Mouse (Mus musculus): ENCODE data around the gene Atp11b.

Gene Atp11b

GRCm38 (mm10) chr3:35779748-35780147 lies 25.8 kb downstream of the Atp11b start:
- no peak for DNase-seq (ENCODE audit: low spot score in 2 of 2)

GRCm38 (mm10) chr3:35802040-35802439 lies 48.1 kb downstream of the Atp11b start:
- no peak for DNase-seq (ENCODE audit: low spot score in 2 of 2)

- DNase-seq (ENCODE audit: low spot score in 2 of 2), result no peak
Observed at GRCm38 (mm10) chr3:35819887-35820286, 66.0 kb downstream of the Atp11b start.

- DNase-seq (ENCODE audit: low spot score in 2 of 2), result no peak
Observed at GRCm38 (mm10) chr3:35822036-35822435, 68.1 kb downstream of the Atp11b start.

- no peak for DNase-seq (ENCODE audit: low spot score in 2 of 2)
Observed at GRCm38 (mm10) chr3:35849326-35849725, 95.4 kb downstream of the Atp11b start.

- DNase-seq (ENCODE audit: low spot score in 2 of 2), result no peak
Observed at GRCm38 (mm10) chr3:35883267-35883666, 129.4 kb downstream of the Atp11b start.

GRCm38 (mm10) chr3:35889531-35889930 lies 135.6 kb downstream of the Atp11b start:
- no peak for DNase-seq (ENCODE audit: low spot score in 2 of 2)

- DNase-seq (ENCODE audit: low spot score in 2 of 2), result no peak
Observed at GRCm38 (mm10) chr3:35891123-35891522, 137.2 kb downstream of the Atp11b start.

GRCm38 (mm10) chr3:35893156-35893555 lies 139.2 kb downstream of the Atp11b start:
- no peak for DNase-seq (ENCODE audit: low spot score in 2 of 2)

GRCm38 (mm10) chr3:35897900-35898299 lies 144.0 kb downstream of the Atp11b start:
- no peak for DNase-seq (ENCODE audit: low spot score in 2 of 2)

- no peak for DNase-seq (ENCODE audit: low spot score in 2 of 2)
Observed at GRCm38 (mm10) chr3:35899109-35899508, 145.2 kb downstream of the Atp11b start.

- no peak for DNase-seq (ENCODE audit: low spot score in 2 of 2)
Observed at GRCm38 (mm10) chr3:35900555-35901204, 146.8 kb downstream of the Atp11b start.

All from spleen, postnatal 14 days (tissue).